Mouse (Mus musculus) heart, postnatal 10 days (tissue): ENCODE measurements around the gene Pold3. TPM values are rescaled to one million over a fixed set of nuclear protein-coding genes. Genes with fewer than 3 reads are reported as not detected.
"Not testable (repeated sequence)": the region's sequence is repeated elsewhere in the genome, so short reads cannot be mapped to it uniquely, and the experiment has no call there.

Experiments used
- DNase-seq, 2 experiments: peaks; one replicate each; pipeline ENCODE4 v3.0.0; 2021
- intact Hi-C: fragments of 180-260 bp; cut with DNase I; formaldehyde crosslinking; loops from one replicate; pipeline ENCODE4 v1.15.1; 2025
- total RNA-seq, 2 experiments: library from RNA; stranded (reverse); gene quantifications; 2 replicates each; pipeline ENCODE4 v1.2.3; 2021

The Pold3 gene
- total RNA-seq, 2 experiments from 2014 or later: 14.9 to 16.2 TPM

DNA sequence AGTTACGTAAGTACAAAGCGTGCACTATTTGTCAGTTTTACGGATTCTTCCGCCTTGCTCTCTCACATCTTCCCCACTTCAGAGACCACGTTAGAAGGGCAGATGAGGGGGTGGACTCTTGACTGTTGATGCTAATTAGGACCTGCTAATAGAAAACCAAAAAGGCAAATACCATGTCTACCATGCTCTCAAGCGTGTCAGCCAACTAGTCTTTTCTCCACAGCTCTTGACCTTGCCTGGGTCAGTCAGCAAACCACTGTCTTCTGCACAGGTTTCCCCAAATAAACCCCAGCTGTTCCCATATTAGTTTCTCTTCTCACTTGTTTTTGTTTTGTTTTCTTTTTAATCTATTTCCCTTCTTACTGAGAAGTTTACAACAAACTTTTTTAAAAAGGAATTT lies 7.1 kb downstream of the Pold3 start:
- intact Hi-C loops: no loop called here
- DNase-seq: no peak

- intact Hi-C loops: no loop called here
- no peak for DNase-seq
Measured at GRCm38 (mm10) chr7:100113821-100114220, 7.5 kb downstream of the Pold3 start.

- DNase-seq: no peak
- intact Hi-C loops: no loop called here
Measured at GRCm38 (mm10) chr7:100111506-100111905, 9.9 kb downstream of the Pold3 start.

DNA sequence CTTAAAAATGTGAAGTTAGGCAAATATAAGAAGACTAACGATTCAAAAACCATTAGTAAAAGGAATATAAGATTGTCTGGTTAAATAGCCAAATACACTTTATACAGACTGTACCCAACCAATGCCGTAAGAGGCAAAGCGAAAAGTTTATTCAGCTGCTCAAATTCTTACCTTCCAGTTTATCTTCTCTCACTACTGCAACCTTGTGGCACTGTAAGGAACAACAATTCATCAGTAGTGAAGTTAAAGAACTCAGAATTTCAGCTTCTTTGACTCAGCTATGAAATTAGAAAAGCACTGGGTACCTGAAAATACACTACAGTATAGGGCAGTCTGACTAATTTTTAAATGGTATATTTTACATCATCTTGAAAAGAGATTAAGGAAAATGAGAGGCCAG lies 13.0 kb downstream of the Pold3 start:
- DNase-seq: peak; percentile 29 to 68
- intact Hi-C loops: loop anchor here (1.0 to 2.0 kb wide), 2 partner anchors 98 to 120 kb away; no protein-coding TSS in a partner anchor

GRCm38 (mm10) chr7:100104677-100105076 lies 16.7 kb downstream of the Pold3 start:
- DNase-seq: no peak
- intact Hi-C loops: no loop called here

- intact Hi-C loops: no loop called here
- DNase-seq: no peak
Measured at GRCm38 (mm10) chr7:100100031-100100595, 21.3 kb downstream of the Pold3 start.

- no peak for DNase-seq
- intact Hi-C loops: no loop called here
Measured at GRCm38 (mm10) chr7:100086891-100087290, 34.5 kb downstream of the Pold3 start.

- intact Hi-C loops: no loop called here
- no peak for DNase-seq
Measured at GRCm38 (mm10) chr7:100086159-100086755, 35.1 kb downstream of the Pold3 start.

- intact Hi-C loops: no loop called here
- DNase-seq: no peak
Measured at GRCm38 (mm10) chr7:100083812-100084211, 37.6 kb downstream of the Pold3 start.

DNA sequence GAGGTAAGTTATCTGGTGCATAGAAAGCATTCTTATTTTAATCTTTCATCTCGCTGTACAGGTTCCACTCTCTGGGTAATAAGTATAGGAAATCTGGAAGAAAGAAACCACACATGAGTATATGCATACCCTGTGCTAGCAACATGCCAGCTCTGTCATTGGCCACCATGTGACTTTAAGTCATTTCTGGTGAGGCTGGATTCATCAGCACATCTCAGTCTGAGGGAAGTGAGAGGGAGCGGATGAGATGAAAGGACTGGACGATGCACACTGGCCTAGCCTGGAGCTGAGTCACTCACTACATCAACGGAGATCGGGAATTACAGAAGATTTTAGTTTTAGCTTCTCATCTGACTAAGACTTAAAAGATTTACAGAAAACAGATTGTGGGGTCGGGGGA lies 38.5 kb downstream of the Pold3 start:
- intact Hi-C loops: no loop called here
- no peak for DNase-seq

DNA sequence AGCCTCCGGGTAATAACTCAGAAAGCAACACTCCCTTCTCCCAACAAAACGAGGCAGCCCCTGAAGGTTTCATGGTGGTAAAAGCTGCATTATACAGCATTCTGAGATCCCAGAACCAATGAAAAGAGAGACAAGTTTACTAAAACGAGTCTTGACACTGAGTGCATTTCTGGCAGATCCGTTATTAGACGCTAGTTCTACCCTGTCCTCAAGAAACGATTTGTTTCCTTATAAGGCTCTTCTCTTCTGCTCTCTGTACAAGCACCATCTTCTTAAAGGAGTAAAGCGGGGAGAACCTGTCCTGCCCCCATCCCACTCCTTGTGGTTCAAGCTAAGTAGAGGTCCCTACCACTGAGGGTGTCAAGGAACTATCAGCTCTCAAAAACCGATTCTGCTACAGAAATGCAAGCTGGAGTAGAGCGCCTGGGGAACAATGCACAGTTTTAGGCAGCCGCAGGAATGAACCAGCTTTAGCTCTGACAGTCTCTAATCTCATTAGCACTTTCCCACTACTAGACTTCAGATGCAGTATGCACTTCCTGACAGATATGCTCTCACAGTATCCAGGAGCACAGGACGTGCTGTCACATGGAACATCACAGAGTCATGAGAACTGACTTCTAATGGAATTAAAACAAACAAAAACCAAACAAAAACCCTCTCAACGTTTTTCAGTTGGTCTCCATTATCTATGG lies 41.1 kb downstream of the Pold3 start:
- intact Hi-C loops: no loop called here
- DNase-seq: no peak

GRCm38 (mm10) chr7:100077071-100077470 lies 44.3 kb downstream of the Pold3 start:
- intact Hi-C loops: no loop called here
- DNase-seq: no peak

DNA sequence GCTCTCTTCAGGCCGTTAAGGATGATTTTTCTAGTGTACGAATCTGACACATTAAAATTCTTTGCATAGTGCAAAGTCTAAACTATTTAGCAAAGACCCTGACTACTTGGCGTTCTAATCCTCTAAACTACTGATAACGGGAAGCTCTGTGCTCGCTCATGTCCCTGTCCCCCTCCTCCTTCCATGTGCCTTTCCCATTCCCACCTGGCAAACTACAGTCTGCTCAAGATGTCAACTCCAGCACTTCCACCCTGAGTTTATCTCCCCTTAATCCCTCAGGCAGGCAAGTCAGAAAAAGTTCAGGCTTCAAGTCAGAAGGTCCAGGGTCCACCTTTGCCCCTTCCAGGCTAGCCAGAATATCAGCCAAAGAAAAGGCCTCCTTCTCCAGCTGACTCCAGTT lies 45.1 kb downstream of the Pold3 start:
- no peak for DNase-seq
- intact Hi-C loops: no loop called here

DNA sequence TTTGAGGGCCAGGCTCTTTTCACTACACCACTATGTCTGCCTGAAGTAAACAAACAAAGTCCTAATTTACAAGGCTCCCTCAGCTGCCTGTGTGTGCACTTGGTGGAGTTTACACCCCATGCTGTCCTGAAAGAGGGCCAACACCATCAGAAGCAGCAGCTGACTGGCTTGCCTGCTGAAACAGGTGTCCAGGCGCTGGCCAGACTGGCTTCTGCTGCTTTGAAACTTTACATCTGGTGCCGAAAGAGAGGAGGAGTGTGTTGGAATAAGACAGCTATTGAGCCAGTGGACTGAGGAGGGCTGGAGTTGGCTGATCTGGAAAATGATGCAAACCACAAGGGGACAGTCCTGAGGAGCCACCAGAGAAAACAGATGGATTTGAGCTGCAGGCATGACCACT lies 47.4 kb downstream of the Pold3 start:
- DNase-seq: peak; percentile 58 to 61
- intact Hi-C loops: no loop called here

DNA sequence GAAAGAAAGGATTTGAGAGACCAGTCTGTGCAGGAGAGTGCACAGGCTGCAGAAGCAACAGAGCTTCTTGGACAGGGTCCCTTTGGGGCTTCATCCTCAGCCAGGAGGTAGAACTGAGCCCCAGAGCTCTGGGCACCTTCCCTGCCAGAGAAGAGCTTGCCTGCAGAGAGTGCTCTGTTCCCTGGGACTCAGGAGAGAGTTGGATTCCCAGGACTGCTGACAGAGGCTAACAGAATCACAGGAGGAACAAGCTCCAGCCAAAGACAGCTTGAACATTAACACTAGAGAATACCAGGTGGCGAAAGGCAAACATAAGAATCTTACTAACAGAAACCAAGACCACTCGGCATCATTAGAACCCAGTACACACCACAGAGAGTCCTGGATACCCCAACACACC lies 68.4 kb downstream of the Pold3 start:
- DNase-seq, intact Hi-C loops: not testable (repeated sequence)

GRCm38 (mm10) chr7:100051904-100052303 lies 69.5 kb downstream of the Pold3 start:
- peak in 1 of 2 experiments; percentile 24 for DNase-seq
- intact Hi-C loops: no loop called here

DNA sequence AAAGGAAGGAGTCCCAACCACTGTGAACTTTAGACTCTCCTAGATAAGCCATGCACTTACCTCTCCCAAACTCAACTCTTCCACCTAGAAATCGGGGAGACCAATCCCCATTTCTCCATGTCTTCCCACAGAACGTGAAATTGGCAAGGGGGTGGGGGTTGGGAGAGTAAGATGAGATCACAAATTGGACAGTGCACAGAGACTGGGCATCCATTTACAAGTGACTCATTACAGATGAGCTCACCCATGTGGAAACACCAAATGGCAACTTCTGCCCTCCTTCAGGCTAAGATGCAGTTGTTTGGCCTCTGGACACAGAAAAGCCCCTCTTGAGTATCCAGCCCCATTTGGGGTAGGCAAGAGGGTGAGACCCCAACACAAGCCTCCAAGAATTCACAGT lies 74.9 kb downstream of the Pold3 start:
- no peak for DNase-seq
- intact Hi-C loops: no loop called here

DNA sequence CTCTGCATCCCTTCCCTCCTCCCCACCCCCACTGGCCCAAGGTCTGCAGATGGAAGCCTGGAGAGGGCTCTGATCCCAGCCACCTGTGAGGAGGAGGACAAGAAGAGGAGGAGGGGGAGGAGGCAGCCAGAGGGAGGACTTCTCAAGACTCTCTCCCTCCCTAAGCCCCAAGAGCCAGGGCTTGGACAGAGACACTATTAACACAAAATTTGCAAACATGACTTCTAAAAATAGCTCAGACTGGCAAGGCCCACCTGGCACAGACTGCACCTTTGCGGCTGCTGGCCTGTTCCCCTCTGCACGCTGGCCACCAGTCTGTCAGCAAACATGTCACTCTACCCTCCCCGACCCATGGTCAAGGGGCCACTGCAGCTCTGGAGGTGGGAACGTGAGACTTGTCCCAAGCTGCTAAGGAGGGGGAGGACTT lies 77.7 kb downstream of the Pold3 start:
- DNase-seq: peak; percentile 32 to 51
- intact Hi-C loops: no loop called here

DNA sequence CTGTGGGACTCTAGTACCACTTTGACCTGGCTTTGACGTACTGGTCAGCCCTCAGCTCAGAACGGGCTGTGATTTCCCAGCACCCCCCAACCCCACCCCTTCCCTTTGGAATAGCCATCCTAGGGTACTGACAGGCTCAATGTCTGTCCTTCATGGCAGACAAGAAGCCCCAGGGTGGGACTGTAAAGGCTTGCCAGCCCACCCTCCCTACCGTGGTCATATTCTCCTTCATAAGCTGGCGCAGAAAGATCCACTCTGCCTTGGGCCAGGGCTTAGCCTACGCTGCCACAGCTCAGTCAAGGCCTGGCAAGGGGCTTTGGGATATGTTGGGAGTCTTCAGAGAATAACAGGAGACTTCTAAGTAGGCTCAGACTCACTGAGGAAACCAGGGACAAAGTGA lies 78.3 kb downstream of the Pold3 start:
- DNase-seq: no peak
- intact Hi-C loops: no loop called here

DNA sequence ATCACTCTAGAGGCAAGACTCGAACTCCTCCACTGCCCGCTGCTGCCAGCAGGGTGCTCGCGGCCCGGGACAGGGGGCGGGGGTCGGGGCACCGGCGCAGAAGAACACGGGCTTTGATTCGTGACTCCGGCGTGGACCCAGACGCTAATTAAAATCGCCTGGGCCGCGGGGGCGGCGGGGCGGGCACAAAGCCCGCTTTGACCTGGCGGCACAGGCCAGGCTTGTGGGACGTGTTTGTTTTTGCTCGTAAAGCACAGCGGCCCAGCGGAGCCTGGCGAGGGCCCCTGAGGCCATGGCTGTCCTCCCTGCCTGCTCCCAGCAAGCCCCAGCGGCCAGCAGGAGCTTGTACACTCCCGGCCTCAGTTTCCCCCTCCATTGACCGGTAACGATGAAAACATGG lies 79.2 kb downstream of the Pold3 start:
- no peak for DNase-seq
- intact Hi-C loops: no loop called here

GRCm38 (mm10) chr7:100036495-100036894 lies 84.9 kb downstream of the Pold3 start:
- intact Hi-C loops: no loop called here
- DNase-seq: no peak

DNA sequence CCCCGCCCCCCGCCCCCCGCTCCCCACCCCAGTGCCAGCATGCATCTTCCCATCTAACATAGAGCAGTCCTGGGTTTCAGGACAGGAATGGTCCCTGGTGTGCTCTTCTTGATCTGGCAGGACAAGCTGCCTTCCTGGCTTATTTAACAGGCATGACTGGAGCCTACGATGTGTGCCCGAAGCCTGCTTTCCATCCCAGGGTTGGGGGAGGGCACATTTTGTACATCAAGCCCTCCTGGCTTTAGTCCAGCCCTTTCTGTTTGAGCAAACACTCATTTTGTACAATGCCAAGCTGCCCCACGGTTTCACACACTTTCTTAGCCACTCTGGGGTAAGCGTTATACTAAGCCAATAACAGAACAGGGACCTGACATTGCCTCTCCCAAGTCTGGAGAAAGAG lies 85.3 kb downstream of the Pold3 start:
- no peak for DNase-seq
- intact Hi-C loops: no loop called here
